In the genomic region with DNA sequence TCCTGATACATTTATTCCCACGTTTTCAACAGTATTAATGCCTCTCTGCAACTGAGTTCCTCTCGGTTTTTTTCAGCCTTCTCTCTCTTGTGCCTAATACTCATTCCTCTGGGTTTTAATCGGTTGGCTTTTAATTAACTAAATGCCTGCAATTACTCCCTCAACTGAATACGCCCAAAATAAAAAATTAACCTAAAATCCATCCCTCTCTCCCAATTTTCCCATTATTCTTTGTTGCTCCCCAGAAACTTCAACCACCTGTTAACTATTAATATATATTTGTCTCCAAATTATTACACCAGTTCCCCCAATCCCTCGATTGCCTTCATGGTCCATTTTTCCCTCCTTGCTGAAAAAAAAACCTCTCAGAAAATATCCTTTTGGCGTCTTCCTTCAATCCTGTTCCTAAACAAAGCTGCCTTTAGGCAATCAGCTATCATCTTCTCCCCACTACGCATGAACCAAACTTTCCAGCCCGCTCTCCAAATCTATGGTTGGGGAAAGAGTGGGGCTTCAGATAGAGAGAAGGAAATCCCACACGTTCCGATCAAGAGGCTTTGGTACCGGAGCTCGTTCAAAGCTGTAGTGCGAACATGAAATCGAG, we compare ENCODE assay signal across 8 mouse cellular contexts. TPM values are rescaled to one million over a fixed set of nuclear protein-coding genes. Genes with fewer than 3 reads are reported as not detected.
DNase-seq lines count a peak whose midpoint lies in the region; ATAC-seq and TF ChIP-seq lines count a peak whose summit lies in the region.

No protein-coding gene starts in this region.

- peak overlapping the region; percentile 95 for H3K4me3 ChIP-seq in lung, embryonic 14.5 days (ENCODE audit: low read depth, low read length)
- H3K4me3 ChIP-seq in embryonic facial prominence, embryonic 14.5 days (ENCODE audit: low read depth, low read length) = peak overlapping the region; percentile 88
- peak overlapping the region; percentile 86 for H3K4me3 ChIP-seq in intestine, postnatal 0 days (ENCODE audit: low read depth, low read length)
- H3K4me3 ChIP-seq in neural tube, embryonic 13.5 days = peak overlapping the region; percentile 99

- H3K9ac ChIP-seq in lung, embryonic 14.5 days = peak overlapping the region; percentile 100
- H3K9ac ChIP-seq in embryonic facial prominence, embryonic 14.5 days (ENCODE audit: low read depth, low read length) = peak overlapping the region; percentile 99
- peak overlapping the region; percentile 98 for H3K9ac ChIP-seq in intestine, postnatal 0 days (ENCODE audit: low read depth, low read length)
- H3K9ac ChIP-seq in neural tube, embryonic 13.5 days = peak overlapping the region; percentile 98

- no peaks in the 10 kb centered on the region for H3K27me3 ChIP-seq in lung, embryonic 14.5 days (ENCODE audit: insufficient read depth, low read length)
- H3K27me3 ChIP-seq in embryonic facial prominence, embryonic 14.5 days (replicated peaks; ENCODE audit: control insufficient read depth, insufficient read depth, low read length) = no peaks in the 10 kb centered on the region
- no peaks in the 10 kb centered on the region for H3K27me3 ChIP-seq in intestine, postnatal 0 days (replicated peaks; ENCODE audit: control insufficient read depth, insufficient read depth, low read length)
- H3K27me3 ChIP-seq in neural tube, embryonic 13.5 days = peaks cover 9% of the 10 kb centered on the region; the same call in 1 of the 2 replicates

- no peak for DNase-seq in lung, embryonic 14.5 days
- DNase-seq in lung, postnatal 4 days = no peak
- DNase-seq in embryonic facial prominence, embryonic 14.5 days (ENCODE audit: low spot score) = no peak
- no peak for DNase-seq in layer of hippocampus, adult 9-11 months
- no peak for DNase-seq in ovary, postnatal 36 days (ENCODE audit: low spot score)
- DNase-seq in spleen, adult 18-20 months = no peak

- peak overlapping the region; percentile 94 for H3K27ac ChIP-seq in lung, embryonic 14.5 days (ENCODE audit: low read depth)
- H3K27ac ChIP-seq in embryonic facial prominence, embryonic 14.5 days (replicated peaks; ENCODE audit: low read depth, low read length) = peak overlapping the region; percentile 94
- peak overlapping the region; percentile 95 for H3K27ac ChIP-seq in intestine, postnatal 0 days (ENCODE audit: low read depth, low read length)
- H3K27ac ChIP-seq in neural tube, embryonic 13.5 days (replicated peaks) = peak overlapping the region; percentile 94

- no peaks in the 10 kb centered on the region for H3K4me1 ChIP-seq in lung, embryonic 14.5 days (ENCODE audit: insufficient read depth)
- peaks cover 6% of the 10 kb centered on the region; the same call in 1 of the 2 replicates for H3K4me1 ChIP-seq in embryonic facial prominence, embryonic 14.5 days (ENCODE audit: control insufficient read depth, insufficient read depth, low read length)
- no peaks in the 10 kb centered on the region for H3K4me1 ChIP-seq in intestine, postnatal 0 days (replicated peaks; ENCODE audit: control insufficient read depth, insufficient read depth, low read length)
- peaks cover 23% of the 10 kb centered on the region for H3K4me1 ChIP-seq in neural tube, embryonic 13.5 days (replicated peaks)

- no peak for TF ChIP-seq CTCF in lung, embryonic 14.5 days (IDR thresholded peaks at IDR 0.05; ENCODE audit: low read depth)
- no peak for TF ChIP-seq CTCF in intestine, postnatal 0 days (IDR thresholded peaks at IDR 0.05; ENCODE audit: low read depth)

- peaks cover 39% of the 10 kb centered on the region for H3K36me3 ChIP-seq in lung, embryonic 14.5 days (ENCODE audit: insufficient read depth)
- peaks cover 36% of the 10 kb centered on the region for H3K36me3 ChIP-seq in embryonic facial prominence, embryonic 14.5 days (ENCODE audit: control insufficient read depth, insufficient read depth, low read length)
- H3K36me3 ChIP-seq in intestine, postnatal 0 days (ENCODE audit: control insufficient read depth, insufficient read depth) = peaks cover 32% of the 10 kb centered on the region
- peaks cover 36% of the 10 kb centered on the region for H3K36me3 ChIP-seq in neural tube, embryonic 13.5 days

- H3K4me2 ChIP-seq in lung, embryonic 14.5 days = peak overlapping the region; percentile 81
- peak overlapping the region; percentile 68 for H3K4me2 ChIP-seq in embryonic facial prominence, embryonic 14.5 days (ENCODE audit: low read depth, low read length)
- H3K4me2 ChIP-seq in intestine, postnatal 0 days (replicated peaks; ENCODE audit: low read depth) = peak overlapping the region; percentile 73
- H3K4me2 ChIP-seq in neural tube, embryonic 13.5 days = peak overlapping the region; percentile 82

- no peak for ATAC-seq in lung, embryonic 14.5 days (ENCODE audit: insufficient read depth)
- no peak for ATAC-seq in embryonic facial prominence, embryonic 14.5 days (ENCODE audit: low read depth)
- ATAC-seq in intestine, postnatal 0 days = no peak
- no peak for ATAC-seq in neural tube, embryonic 13.5 days (ENCODE audit: low read depth)

- under 1% methylated on average over 14 of the region's 14 CpGs for WGBS in lung, embryonic 14.5 days
- whole genome bisulfite sequencing in embryonic facial prominence, embryonic 14.5 days = under 1% methylated on average over 14 of the region's 14 CpGs
- 1% methylated on average over 14 of the region's 14 CpGs for WGBS in intestine, postnatal 0 days
- 3% methylated on average over 14 of the region's 14 CpGs for WGBS in neural tube, embryonic 13.5 days

- H3K9me3 ChIP-seq in lung, embryonic 14.5 days (ENCODE audit: low read depth, low read length) = no peaks in the 10 kb centered on the region
- no peaks in the 10 kb centered on the region for H3K9me3 ChIP-seq in embryonic facial prominence, embryonic 14.5 days (ENCODE audit: control insufficient read depth, low read length)
- no peaks in the 10 kb centered on the region for H3K9me3 ChIP-seq in intestine, postnatal 0 days (ENCODE audit: control insufficient read depth)
- no peaks in the 10 kb centered on the region for H3K9me3 ChIP-seq in neural tube, embryonic 13.5 days

RNA-seq across cellular contexts. Expression of gene Polr2m, which starts 0.8 kb away (rescaled TPM):
- polyA plus RNA-seq in lung, embryonic 14.5 days (2014; fragmentation: Nextera tagmentation; extraction: Ambion mirVana) = 348 and 373 TPM in 2 replicates
- 302 and 338 TPM in 2 replicates for polyA plus RNA-seq in embryonic facial prominence, embryonic 14.5 days (2014; fragmentation: Nextera tagmentation; extraction: Ambion mirVana)
- 103 TPM in 2 replicates for polyA plus RNA-seq in intestine, postnatal 0 days (2015; fragmentation: Nextera tagmentation; extraction: Ambion mirVana)
- 312 and 350 TPM in 2 replicates for polyA plus RNA-seq in neural tube, embryonic 13.5 days (2015; fragmentation: Nextera tagmentation; extraction: Ambion mirVana)
